Mouse (Mus musculus): ENCODE results near the gene Lamb2.

Gene Lamb2

DNA sequence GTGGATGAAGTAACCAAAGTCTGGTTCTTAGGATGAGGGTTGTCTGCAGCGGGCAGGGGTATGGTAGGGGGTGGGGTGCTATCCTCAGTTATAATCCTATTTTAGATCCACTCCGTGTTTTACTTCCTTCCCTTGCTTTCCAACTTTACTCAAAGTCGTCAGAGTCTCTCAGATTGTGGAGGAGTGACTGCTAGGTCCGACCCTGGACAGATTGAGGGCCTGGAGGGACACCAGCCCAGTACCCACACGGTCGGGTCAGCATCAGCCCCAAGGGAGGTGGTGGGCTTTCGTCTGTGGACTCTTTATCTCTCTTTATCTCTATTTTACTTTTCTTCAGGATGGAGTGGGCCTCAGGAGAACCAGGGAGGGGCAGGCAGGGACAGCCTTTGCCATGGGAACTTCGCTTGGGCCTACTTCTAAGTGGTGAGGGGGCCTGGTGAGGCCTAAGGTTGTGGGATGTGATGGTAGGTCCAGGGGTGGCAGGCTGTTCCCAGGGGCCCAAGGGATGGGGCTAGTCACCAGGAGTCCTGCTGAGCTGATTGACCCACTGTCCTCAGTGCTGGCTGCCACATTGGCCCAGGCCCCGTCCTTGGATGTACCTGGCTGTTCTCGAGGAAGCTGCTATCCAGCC, at the start of gene Lamb2:
Gene Lamb2 (plus strand): TSS at position 16 of the 631 bp plus-strand sequence.
- peak; percentile 98 for DNase-seq

DNA sequence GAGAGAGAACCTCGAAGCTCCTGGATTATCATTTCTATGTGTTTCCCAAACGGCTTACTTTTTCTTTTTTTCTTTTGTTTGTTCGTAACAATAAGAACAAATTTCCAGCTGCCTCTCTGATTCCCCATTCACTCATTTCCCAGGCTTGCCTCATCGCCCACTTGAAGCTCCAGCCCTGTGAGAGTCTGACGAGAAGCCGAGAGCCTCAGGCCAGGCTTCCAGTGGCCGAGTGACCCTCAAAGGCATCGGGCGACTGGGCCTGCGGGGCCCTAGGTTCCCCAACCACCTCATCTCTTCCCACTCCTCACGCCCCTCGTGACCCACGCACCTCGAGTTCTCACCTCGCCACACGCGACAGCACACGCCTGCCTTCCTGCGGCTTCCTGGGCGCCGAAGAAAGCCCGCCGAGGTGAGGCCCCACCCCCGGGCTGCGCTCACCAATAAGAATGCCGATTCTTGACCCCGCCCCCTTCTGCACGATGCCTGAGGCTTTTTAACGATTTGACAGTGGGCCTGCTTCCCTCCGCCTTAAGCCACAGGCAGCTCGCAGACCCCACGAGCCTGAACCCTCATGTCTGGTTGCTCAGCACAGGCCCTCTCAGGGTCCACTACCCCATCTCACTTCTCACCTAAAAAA, 48.0 kb upstream of the Lamb2 start:
- no peak for DNase-seq

DNA sequence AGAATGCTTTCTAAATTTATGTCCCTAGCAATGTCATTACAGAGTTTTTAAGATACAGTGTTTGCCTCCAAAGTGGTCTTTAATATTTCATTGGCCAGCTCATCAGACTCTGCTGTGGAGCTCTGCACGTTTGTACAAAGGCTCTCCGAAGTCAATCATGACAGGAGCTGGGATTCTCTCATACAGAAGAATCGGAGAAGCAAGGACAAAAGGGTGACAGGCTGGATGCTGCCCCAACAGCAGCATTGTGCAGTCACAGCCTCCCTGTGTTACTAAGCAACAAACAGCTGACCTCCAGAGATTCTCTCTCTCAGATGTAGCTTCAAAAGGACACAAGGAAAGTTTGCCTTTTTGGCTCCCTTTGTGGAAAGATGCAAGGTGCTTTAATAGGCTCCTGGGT, 43.4 kb upstream of the Lamb2 start, which contains the start of gene BC048562:
Gene BC048562 (plus strand): TSS at position 301 of the 400 bp plus-strand sequence.
- no peak for DNase-seq

GRCm38 (mm10) chr9:108439176-108439575, 40.4 kb upstream of the Lamb2 start:
- no peak for DNase-seq

DNA sequence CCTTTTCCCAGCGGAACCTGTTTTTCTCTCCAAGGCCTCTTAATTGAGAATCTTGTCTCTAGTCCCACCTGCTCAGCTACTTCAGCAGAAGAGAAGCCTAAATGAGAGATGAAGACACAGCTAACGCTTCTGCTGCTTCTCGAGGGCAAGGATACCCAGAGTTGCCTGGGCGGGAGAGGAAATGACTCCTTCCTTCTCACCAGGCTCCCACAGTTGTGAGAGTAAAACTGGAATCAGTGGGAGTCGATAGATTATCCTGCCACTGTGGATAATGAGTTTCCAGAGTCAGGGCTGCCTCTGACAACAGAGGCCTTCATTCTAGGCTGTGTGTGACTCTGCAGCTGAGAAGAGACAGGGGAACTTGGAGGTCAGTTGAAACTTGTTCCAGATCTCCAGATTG, 39.1 kb upstream of the Lamb2 start:
- DNase-seq: no peak

- DNase-seq: no peak
Observed at GRCm38 (mm10) chr9:108441236-108441919, 38.2 kb upstream of the Lamb2 start.

GRCm38 (mm10) chr9:108445125-108445524, 34.4 kb upstream of the Lamb2 start:
- no peak for DNase-seq

DNA sequence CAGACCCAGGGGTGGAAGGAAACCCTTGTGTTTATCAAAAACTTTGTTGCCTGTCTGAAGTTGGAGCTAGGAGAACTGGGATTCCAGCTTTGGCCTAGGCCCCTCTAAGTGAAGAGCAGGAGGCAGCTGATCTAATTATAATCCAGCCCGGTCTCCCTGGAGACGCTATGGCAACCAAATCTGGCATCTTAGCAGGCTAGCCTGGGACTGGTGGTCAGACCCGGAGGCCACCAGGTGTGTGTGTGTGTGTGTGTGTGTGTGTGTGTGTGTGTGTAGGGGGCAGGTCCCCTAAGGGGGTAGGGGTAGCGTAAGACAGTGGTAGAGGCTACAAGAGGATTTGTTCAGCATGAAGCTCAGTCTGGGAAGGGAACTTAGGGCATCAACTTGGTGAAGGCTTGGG, 29.7 kb upstream of the Lamb2 start:
- DNase-seq: peak; percentile 93

DNA sequence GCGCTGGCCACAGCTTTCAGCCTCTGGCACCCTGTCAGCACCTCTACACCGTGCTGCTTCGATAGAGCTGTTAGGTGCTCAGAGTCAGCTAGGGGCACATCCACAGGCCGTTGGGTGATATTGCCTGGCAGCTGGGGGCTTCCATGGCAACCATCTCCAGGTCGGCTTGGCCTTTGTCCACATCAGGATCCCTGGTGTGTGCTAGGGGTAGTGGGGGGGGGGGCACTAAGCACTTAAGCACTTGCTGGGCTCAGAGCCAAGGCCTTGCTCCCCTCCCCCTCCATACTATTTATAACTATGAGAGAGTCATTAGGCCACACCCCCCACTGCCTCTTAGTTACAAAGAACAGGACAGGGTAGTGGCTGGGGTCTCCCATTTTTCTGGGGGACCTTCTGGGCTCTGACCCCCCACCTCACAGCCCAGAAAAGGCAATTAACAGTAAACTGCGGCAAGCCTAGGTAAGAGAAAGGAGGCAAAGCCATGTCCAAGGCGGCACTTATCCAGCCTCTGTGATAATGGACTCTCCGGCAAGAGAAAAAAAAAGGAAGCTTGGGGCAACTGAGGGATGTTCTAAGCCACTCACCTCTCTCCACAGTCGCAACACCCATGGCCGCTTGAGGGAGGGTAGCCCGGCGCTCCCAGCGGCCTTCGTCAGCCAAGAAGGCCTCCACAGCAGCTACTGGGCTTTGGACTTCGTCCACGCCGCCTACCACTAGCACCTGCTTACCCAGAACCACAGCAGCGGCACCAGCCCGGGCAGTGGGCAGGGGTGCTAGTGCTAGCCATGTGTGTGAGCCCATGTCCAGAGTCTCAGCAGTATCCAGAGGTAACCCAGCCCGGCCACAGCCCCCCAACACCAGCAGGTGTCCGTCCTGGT, 29.0 kb upstream of the Lamb2 start:
- peak; percentile 91 for DNase-seq

- DNase-seq: peak; percentile 91
Observed at GRCm38 (mm10) chr9:108451170-108451493, 28.4 kb upstream of the Lamb2 start.

DNA sequence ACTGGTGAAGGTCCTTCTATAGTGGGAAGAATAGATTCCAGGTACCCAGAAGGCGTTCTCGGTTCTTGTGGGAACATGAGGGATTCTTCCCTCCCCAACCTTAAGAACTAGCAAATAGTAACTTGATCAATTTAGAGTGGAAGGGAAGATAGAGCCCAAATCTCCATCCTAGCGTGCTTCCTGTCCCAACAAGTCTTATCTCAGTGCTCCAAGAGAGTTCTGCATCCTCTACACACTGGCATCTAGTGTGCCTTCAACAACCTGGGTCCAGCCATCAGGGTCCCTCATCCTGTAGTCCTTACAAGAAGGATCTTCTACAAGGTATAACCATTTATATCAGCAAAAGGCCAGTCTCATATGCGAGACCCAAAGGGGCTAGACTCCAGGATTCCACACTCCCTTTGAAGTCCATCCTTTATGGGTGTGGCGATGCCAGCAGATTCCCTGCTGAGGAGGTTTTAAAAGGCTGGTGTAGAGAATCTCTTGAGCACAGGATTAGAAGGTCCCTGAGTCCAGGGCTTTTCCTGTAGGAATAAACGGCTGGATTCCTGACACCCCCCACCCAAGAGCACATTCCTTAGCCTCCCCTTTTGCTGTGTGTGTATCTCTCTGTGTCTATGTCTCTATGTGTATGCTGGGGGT, 27.9 kb upstream of the Lamb2 start:
- no peak for DNase-seq

DNA sequence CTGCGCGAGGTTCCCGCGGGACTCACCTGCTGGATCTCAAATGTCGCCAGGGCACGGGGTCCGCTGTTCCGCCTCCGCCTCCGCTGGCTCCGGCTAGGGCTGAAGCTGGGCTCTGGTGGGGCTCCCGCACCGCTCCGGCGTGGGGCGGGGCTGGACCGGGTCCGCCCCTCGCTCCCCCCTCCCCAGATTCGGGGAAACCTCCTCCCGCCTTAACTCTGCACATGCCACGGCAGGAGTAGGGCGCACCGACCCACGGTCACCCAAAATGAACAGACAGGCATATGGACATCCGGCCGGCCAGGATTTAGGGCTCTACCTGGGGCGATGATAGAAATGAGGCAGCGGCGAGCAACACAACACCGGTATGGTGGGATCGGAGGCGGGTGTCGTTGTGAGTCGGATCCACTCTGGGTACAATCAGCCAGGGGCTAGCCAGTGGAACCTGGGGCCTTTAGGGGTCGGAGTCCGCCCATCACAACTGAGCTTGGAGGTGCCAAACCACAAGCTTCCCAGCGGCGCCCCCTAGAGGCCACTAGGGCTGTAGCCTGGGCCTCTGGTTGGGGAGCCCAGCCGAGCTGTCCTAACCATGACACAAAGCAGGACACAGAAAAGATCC, 27.1 kb upstream of the Lamb2 start:
- peak; percentile 98 for DNase-seq

DNA sequence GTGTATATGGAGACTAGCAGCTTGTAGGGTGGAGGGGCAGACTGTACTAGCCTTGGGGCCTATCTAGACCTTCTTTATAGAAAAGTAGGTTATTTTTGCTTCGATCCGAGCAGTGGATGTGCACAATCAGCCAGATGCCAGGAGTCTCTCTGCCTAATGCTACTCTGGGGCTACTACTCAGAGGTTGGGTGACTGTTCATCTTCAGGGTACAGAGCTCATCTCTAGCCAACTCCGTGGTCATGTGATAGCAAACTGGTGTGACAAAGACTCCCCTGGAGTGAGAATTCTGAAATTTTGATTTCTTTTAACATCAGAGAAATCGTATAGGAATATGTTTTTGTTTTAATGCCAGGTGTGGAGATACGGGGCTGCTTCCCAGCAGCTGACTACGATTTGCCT, 26.6 kb upstream of the Lamb2 start:
- no peak for DNase-seq

- no peak for DNase-seq
Observed at GRCm38 (mm10) chr9:108453458-108453857, 26.1 kb upstream of the Lamb2 start.

- DNase-seq: no peak
Observed at GRCm38 (mm10) chr9:108454429-108454828, 25.1 kb upstream of the Lamb2 start.

GRCm38 (mm10) chr9:108455747-108456571, 23.6 kb upstream of the Lamb2 start:
- DNase-seq: peak; percentile 60

DNA sequence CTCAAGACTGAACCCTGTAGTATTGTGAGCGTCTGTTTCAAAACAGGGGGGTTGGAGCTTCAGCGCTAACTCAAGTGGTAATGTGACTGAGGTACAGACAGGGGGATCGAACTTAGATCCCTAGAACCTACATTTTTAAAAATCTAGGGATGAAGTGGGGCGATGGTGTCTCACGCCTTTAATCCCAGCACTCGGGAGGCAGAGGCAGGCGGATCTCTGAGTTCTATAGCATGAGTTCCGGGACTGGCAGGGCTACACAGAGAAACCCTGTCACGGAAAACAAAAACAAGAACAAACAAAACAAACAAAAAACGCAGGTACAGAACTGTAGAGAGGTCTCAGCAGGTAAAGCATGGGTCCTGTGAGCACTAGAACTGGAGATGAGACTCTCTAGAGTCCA, 22.6 kb upstream of the Lamb2 start:
- DNase-seq: peak; percentile 66

DNA sequence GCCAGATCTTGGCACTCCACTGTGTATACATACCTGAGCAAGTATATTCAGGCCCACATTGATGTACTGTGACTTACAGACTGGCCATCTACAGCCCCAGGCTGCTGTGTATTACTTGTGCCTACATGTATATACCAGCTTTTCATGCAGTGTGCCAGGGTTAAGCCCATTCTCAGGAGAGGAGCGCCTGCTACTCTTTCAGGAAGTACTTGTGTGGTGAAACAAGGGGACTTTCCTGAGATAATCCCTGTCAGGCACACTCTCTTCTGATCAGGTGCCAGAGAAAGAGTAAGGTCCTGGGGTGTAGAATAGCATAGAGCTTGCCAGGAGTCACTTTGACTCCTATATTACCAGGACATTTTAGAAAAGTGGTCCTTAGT, 19.6 kb upstream of the Lamb2 start:
- DNase-seq: peak; percentile 91

- DNase-seq: peak; percentile 99
Observed at GRCm38 (mm10) chr9:108460319-108461178, 19.0 kb upstream of the Lamb2 start, which contains the start of gene Ccdc71. Gene Ccdc71 (plus strand): TSS chr9:108460527.

DNA sequence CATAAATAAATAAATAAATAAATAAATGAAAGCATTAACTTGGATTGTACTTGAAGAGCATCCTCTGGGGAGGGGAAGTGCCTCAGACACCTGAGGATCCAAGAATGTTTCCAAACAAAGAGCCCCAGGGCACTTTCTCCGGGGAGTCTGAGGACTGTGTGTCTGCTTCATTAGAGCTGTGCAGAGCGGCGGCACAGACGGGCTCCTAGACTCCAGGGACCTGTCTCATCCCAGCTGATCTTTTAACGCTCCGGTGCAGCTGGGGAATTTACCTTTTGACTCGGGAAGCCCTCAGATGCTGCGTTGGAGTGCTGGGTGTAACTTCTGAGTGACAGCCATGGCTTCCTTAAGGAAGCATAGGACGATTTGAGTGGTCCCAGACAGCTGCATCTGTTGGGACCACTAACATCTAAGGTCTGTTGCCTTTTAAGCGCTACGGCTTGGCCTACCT, 18.3 kb upstream of the Lamb2 start, which contains the start of gene Klhdc8b:
Gene Klhdc8b (minus strand): TSS at position 401 of the 451 bp plus-strand sequence.
- no peak for DNase-seq

Measured in heart, adult 11 months (tissue).